Mouse (Mus musculus) intestine, embryonic 14.5 days (tissue): ENCODE results near the gene Tmem216. TPM values are rescaled to one million over a fixed set of nuclear protein-coding genes. Genes with fewer than 3 reads are reported as not detected.
"Not testable (repeated sequence)": the region's sequence is repeated elsewhere in the genome, so short reads cannot be mapped to it uniquely, and the experiment has no call there.

ENCODE experiments used
- ATAC-seq: fragments of 200-750 bp; cut with Nextera tagmentation; replicated peaks from 2 replicates; pipeline ENCODE4 v1.8.0; 2017; ENCODE audit warnings: low read depth, moderate number of reproducible peaks, moderate TSS enrichment, moderate library complexity; ENCODE audit not compliant: low FRiP score, low TSS enrichment
- DNase-seq: peaks from one replicate; pipeline ENCODE4 v3.0.0-alpha.2; 2018; ENCODE audit warnings: low spot score
- H3K27ac ChIP-seq: fragments of 300-500 bp; sonication (generic); 2 replicates; pipeline ENCODE4 v1.5.1; 2014; ENCODE audit warnings: low read depth, mild to moderate bottlenecking, control low read depth
- H3K27me3 ChIP-seq: fragments of 300-500 bp; sonication (generic); replicated peaks from 2 replicates; pipeline ENCODE4 v1.6.1; 2014; ENCODE audit warnings: low read length, control low read depth; ENCODE audit not compliant: control insufficient read depth, insufficient read depth
- H3K36me3 ChIP-seq: fragments of 300-500 bp; sonication (generic); 2 replicates; pipeline ENCODE4 v1.6.1; 2014; ENCODE audit warnings: low read length, control low read depth; ENCODE audit not compliant: control insufficient read depth, insufficient read depth
- H3K4me1 ChIP-seq: fragments of 300-500 bp; sonication (generic); replicated peaks from 2 replicates; pipeline ENCODE4 v1.6.1; 2014; ENCODE audit warnings: low read length, control low read depth, mixed read lengths; ENCODE audit not compliant: control insufficient read depth, insufficient read depth
- H3K4me2 ChIP-seq: fragments of 300-500 bp; sonication (generic); 2 replicates; pipeline ENCODE4 v1.6.1; 2014; ENCODE audit warnings: low read length
- H3K4me3 ChIP-seq: fragments of 300-500 bp; sonication (generic); 2 replicates; pipeline ENCODE4 v1.5.1; 2014; ENCODE audit warnings: low read depth, low read length, control low read depth, mixed read lengths
- H3K9ac ChIP-seq: fragments of 300-500 bp; sonication (generic); 2 replicates; pipeline ENCODE4 v1.6.1; 2014; ENCODE audit warnings: mild to moderate bottlenecking, low read length
- H3K9me3 ChIP-seq: fragments of 300-500 bp; sonication (generic); 2 replicates; pipeline ENCODE4 v1.6.1; 2016; ENCODE audit warnings: low read length, control low read depth; ENCODE audit not compliant: control insufficient read depth
- WGBS: fragments of 180-500 bp; shearing (Covaris S2); extraction: QIAGEN DNeasy Blood & Tissue Kit; methylation state at CpG from one replicate; pipeline ENCODE4 v1.1.7; 2014; 5-methylcytosine and 5-hydroxymethylcytosine counted together
- polyA plus RNA-seq: library from polyadenylated mRNA; unstranded; fragments of >200 nt; fragmentation: Nextera tagmentation; extraction: Ambion mirVana; gene quantifications from 2 replicates; pipeline ENCODE4 v1.2.1, GENCODE M21; 2014

The Tmem216 gene
- polyA plus RNA-seq, 1 experiment from 2014 or later: 46.9 TPM

DNA sequence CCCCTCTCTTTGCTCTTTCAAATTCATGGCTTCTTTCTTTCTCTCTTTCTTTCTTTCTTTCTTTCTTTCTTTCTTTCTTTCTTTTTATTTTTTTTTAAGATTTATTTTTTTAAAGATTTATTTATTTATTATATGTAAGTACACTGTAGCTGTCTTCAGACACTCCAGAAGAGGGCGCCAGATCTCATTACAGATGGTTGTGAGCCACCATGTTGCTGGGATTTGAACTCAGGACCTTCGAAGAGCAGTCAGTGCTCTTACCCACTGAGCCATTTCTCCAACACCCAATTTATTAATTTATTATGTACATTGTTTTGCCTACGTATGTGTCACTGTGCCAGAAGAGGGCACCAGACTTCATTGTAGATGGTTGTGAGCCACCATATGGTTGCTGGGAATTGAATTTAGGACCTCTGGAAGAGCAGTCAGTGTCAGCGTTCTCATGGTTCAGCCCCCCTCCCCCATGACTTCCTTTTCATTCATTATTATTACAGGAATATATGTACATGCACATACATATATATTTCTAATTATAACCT lies 1.9 kb upstream of the Tmem216 start:
- DNase-seq, ATAC-seq, H3K27ac ChIP-seq, H3K4me3 ChIP-seq, H3K9me3 ChIP-seq, H3K4me2 ChIP-seq, H3K36me3 ChIP-seq, H3K27me3 ChIP-seq, H3K9ac ChIP-seq: not testable (repeated sequence)
- H3K4me1 ChIP-seq: peaks cover 13% of the 10 kb centered on the region
- WGBS: 77% methylated on average over 4 of the region's 4 CpGs

DNA sequence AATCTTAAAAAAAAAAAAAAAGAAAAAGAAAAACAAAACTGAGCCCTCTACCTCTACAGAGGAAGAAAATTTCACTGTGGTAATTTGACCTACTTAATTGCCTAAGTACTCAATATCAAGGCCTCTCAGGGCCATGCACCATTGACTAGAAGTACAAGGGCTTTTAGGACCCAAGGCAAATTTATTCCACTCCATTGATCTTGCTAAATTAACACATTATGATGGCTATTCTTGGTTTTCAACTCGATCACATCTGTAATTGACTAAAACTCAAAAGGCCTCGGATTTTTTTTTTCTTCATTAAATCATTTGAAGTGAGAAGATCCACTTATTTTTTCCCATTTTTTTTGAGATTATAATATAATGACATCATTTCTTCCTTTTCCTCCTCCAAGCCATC lies 1.4 kb upstream of the Tmem216 start:
- WGBS: 79% methylated on average over 2 of the region's 2 CpGs
- DNase-seq: no peak
- Histone ChIP-seq H3K27ac (no peak overlapping the region), H3K9me3 (no peaks in the 10 kb centered on the region), H3K9ac (no peak overlapping the region), H3K36me3 (no peaks in the 10 kb centered on the region; the same call in 1 of the 2 replicates), H3K4me1 (peaks cover 13% of the 10 kb centered on the region), H3K4me3 (no peak overlapping the region), H3K27me3 (no peaks in the 10 kb centered on the region), H3K4me2 (no peak overlapping the region)
- ATAC-seq: no peak

DNA sequence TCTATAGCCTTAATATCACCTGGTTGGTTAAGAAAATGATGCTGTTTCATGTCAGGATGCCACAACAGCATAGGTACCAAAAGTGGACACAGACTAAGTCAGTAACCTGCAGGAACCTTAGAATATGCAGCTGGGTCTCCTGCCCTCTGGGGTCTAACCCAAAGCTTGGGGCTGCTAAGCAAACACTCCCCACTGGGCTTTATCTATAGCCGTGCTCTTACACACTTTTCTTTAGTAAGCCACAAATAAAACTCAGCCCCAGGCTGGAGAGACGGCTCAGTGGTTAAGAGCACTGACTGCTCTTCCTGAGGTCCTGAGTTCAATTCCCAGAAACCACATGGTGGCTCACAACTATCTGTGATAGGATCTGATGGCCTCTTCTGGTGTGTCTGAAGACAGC lies 963 bp upstream of the Tmem216 start:
- 79% methylated on average over 2 of the region's 2 CpGs for WGBS

DNA sequence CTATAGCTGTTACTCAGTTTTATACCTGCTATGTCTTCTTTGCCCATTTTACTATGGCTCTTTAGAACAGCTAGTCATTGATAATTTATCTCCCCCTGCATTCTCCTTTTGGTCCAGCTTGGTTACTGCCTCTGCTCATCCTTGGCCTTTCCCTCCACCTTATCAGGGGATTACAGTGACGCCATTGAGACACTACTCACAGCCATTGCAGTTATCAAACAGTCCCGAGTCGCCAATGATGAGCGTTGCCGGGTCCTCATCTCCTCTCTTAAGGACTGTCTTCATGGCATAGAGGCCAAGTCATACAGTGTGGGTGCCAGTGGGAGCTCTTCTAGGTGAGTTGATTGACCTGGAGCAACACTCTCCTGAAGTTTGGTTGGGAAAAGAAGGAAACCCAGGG lies 16.6 kb downstream of the Tmem216 start:
- H3K4me1 ChIP-seq: no peaks in the 10 kb centered on the region
- H3K9ac ChIP-seq: no peak overlapping the region
- H3K36me3 ChIP-seq: peaks cover 95% of the 10 kb centered on the region
- DNase-seq (no peak), ATAC-seq (no peak)
- H3K4me3 ChIP-seq: no peak overlapping the region
- no peaks in the 10 kb centered on the region for H3K9me3 ChIP-seq
- no peak overlapping the region for H3K27ac ChIP-seq
- no peak overlapping the region for H3K4me2 ChIP-seq
- H3K27me3 ChIP-seq: no peaks in the 10 kb centered on the region
- WGBS: 91% methylated on average over 5 of the region's 5 CpGs

More for the DNA sequence above, 963 bp upstream of the Tmem216 start:
- no peaks in the 10 kb centered on the region for H3K9me3 ChIP-seq
- no peak overlapping the region for H3K27ac ChIP-seq
- H3K9ac ChIP-seq: no peak overlapping the region
- no peak for ATAC-seq
- no peak for DNase-seq
- no peaks in the 10 kb centered on the region for H3K27me3 ChIP-seq
- peaks cover 3% of the 10 kb centered on the region; the same call in 1 of the 2 replicates for H3K36me3 ChIP-seq
- H3K4me2 ChIP-seq: no peak overlapping the region
- H3K4me1 ChIP-seq: peaks cover 13% of the 10 kb centered on the region
- H3K4me3 ChIP-seq: no peak overlapping the region

DNA sequence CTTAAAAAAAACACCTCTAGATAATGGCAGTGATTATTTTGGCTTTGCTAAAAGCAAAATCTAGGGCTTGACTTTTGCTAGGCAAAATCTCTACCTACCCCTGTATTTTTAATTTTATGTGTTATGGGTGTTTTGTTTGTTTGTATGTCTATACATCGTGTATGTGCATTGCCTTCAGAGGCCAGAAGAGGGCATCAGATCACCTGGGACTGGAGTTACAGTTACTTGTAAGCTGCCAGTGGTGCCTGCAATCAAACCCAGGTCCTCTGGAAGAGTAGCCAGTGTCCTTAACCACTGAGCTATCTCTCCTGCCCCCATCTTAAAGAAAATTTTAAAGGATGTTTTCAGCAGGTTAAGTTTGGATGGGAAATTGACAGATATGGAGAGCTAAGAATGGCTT lies 26.0 kb downstream of the Tmem216 start:
- Histone ChIP-seq H3K4me3 (no peak overlapping the region), H3K9me3 (no peaks in the 10 kb centered on the region), H3K9ac (no peak overlapping the region), H3K4me1 (peaks cover 15% of the 10 kb centered on the region), H3K27me3 (no peaks in the 10 kb centered on the region), H3K36me3 (peaks cover 76% of the 10 kb centered on the region), H3K4me2 (no peak overlapping the region), H3K27ac (no peak overlapping the region)
- ATAC-seq (no peak), DNase-seq (no peak)
- 97% methylated on average over 1 of the region's 1 CpGs for WGBS

DNA sequence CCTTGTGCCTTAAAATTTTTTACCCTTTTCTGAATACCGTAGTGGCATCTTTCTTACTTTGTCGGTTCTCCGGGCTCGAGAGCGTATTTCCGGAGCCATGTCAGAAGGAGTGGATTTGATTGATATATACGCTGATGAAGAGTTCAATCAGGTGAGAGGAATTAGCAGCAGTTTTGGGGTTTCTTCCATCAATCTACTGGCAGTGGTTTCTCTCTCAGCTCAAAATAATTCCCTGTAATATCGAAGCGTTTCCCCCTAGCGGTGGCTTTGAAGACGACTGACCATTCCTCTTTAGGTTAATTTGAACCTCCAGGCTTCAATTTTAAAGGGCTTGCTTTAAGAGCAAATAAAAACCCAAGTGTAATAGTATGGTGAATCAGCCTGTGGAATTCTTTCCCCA lies 30.1 kb downstream of the Tmem216 start, which contains the start of gene Sdhaf2:
TSS of gene Sdhaf2 (minus strand) at position 233 of the 400 bp plus-strand sequence.
- DNase-seq: no peak
- no peak for ATAC-seq
- WGBS: under 1% methylated on average over 11 of the region's 11 CpGs

DNA sequence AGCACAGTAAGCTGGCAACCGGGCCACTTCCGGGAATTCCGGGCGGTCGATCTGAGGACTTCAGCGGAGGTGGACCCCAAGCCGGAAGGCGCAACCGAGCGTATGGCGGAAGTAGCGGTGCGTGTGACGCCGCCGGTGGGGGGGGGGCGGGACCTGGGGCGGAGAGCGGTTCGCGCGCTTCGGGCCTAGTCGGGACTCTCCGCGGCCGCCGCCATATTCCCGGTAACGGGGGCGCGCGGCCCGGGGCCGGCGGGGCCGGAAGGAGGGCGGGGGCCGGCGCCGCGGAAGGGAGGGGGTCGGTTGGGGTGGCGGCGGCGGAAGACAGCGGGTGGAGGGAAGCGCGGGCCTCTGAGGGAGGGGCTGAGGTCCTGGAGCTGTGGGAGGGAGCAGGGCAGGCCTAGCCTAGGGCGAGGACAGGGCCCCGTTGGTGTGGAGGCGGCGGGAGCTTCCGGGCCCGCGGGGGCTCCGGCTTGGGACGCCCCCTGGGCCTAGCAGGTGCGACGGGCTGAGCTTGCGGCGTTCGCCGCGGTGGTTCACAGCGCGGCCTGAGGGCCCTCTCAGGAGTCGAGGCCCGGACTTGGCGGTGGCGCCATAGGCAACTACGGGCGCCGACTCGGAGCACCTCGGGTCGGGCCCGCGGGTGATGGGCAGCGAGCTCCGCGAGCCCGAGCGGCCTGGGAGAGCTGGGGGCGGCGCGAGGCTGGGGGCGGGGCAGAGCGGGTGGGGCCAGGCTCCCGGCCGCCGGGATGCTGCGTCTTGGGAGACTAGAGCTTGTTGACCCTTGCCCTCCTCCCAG lies 30.7 kb downstream of the Tmem216 start, which contains the start of gene Cpsf7:
TSS of gene Cpsf7 (plus strand) at position 161 of the 796 bp plus-strand sequence.
- Histone ChIP-seq H3K36me3 (peaks cover 30% of the 10 kb centered on the region), H3K27ac (peak within 1 kb of the TSS; percentile 98), H3K4me2 (peak within 1 kb of the TSS; percentile 83), H3K4me1 (peaks cover 20% of the 10 kb centered on the region), H3K9me3 (no peaks in the 10 kb centered on the region), H3K27me3 (no peaks in the 10 kb centered on the region), H3K4me3 (peak within 1 kb of the TSS; percentile 96), H3K9ac (peak within 1 kb of the TSS; percentile 97)
- DNase-seq (peak; percentile 95), ATAC-seq (peak; percentile 95)
- 1% methylated on average over 69 of the region's 93 CpGs for WGBS

More for the DNA sequence above, 30.1 kb downstream of the Tmem216 start, which contains the start of gene Sdhaf2:
- Histone ChIP-seq H3K9me3 (no peaks in the 10 kb centered on the region), H3K9ac (peak within 1 kb of the TSS; percentile 97), H3K36me3 (peaks cover 36% of the 10 kb centered on the region), H3K4me3 (peak within 1 kb of the TSS; percentile 96), H3K4me2 (peak within 1 kb of the TSS; percentile 83), H3K4me1 (peaks cover 20% of the 10 kb centered on the region), H3K27me3 (no peaks in the 10 kb centered on the region), H3K27ac (peak within 1 kb of the TSS; percentile 98)

DNA sequence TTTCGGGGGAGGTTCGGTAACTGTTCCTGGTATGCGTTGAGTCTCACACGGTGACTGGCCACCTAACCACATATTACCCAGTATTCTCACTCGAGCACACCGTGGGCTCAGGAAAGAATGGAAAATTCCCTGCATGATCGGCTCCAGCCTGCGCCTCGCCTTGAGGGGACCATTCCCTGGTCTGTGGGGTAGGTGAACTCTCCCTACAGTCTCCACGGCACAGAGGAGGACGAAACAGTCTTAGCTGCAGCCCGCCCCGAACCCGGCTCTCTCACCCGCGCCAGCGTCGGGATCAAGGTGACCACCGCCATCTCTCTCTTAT lies 31.3 kb downstream of the Tmem216 start:
- Histone ChIP-seq H3K27me3 (no peaks in the 10 kb centered on the region), H3K4me3 (peak overlapping the region; percentile 96), H3K4me2 (peak overlapping the region; percentile 83), H3K36me3 (peaks cover 25% of the 10 kb centered on the region), H3K27ac (peak overlapping the region; percentile 98), H3K4me1 (peaks cover 20% of the 10 kb centered on the region), H3K9me3 (no peaks in the 10 kb centered on the region), H3K9ac (peak overlapping the region; percentile 97)
- ATAC-seq: no peak
- whole genome bisulfite sequencing: 1% methylated on average over 19 of the region's 19 CpGs
- DNase-seq: no peak
